Mouse (Mus musculus): ENCODE measurements at regions not wholly inside any gene's neighbourhood (a gene's known extent, or its start where the extent isn't known, plus 50 kb on each side); places are given as distances from the start of the nearest gene placed in this dataset.

DNA sequence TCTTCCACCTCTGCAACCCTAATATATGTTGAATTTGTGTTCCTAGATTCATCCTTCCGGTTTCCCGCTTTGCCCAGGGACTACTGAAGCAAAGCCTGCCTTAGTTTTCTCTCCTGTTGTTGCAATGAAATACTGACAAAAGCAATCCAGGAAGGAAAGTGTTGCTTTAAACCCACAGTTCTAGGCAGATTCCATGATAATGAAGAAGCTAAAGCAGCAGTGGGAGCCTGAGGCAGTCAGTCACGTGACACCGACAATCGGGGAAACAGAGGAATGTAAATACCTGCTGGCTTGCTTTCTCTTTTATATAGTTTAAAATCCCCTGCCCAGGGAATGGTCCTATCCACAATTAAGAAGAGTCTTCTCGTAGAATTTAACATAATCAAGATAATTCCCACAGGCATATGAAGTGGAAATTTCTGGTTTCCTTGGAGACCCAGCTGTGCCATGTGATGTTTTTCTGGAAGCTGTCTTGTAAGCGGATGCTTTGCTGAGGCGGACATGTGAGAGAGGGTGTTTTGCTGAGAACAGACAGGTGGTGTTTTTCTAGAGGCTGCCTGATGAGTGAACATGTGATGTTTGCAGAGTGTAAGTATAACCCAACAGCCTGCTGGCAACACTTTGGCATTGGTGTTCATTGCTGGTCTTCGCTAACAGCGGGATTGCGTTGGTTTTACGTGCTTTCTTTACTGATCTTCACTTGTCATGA is 398.0 kb downstream of the Prim2 start:
- peak; percentile 68 for DNase-seq (ENCODE audit: low read depth, low spot score)

DNA sequence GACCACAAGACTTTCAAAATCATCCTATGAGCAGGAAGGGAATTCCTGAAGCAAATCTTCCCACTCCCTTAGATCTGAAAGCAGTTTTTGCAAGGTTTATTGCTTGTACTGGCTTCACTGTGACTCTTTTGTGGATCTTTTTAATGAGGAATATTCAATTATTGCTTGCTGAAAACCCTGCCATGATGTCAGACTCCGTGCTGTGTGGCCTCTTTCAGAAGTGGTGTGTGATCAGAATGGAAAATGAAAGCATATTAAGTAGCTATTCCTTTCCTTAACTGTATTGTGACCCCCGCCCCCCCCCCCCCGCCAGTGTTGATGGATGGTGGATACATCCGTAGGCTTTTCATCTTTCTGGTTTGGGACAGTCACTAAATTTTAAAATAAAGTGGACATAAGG is 400.4 kb downstream of the Prim2 start:
- no peak for DNase-seq (ENCODE audit: low read depth, low spot score)

DNA sequence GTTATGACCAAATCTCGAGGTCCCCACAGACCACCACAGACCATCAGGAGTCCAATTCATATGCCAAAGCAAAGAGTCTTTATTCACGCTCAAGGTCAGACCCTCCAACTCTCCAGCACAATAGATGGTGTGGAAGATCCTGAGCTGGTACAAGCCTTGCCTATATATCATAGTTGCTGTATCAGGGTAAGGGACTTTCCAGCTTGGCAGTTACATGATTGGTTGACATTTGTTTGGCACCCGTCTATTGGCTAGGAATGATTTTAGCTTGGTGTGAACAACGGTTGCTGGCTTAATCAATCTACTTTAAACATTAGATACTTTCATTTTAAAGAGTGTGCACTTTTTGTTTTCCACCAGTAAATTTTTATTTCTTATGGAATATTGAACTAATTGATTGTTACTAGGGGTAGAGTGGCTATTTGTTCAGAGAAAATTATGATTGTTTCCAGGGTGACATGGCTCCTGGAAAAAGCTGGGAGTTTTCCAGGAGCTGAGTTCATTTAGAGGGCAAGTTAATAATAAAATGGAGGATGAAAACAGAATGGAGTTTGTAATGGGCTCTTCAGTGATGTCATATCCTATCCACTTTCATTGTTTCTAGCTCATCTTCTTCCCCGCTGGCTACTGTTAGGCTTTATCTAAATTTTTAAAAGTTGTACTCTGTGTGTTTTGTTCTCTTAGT is 403.7 kb downstream of the Prim2 start:
- DNase-seq (ENCODE audit: low read depth, low spot score) = no peak

DNA sequence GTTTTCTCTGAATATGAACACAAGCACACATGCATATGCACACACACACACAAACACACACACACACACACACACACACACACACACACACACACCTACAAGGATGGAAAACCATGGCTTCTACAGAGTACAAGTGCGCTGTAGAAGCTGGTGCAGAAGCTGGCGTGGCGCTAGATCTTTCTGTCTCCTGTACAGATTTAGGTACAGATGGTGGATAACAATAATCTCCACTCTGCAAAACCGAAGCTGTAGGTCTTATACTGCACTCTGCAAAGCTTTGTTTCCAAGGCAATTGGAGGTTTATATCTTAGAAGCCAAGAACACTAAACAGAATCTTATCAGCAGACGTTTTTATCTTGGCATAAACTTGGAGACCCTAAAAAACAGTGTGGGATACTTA is 420.1 kb downstream of the Prim2 start:
- no peak for DNase-seq (ENCODE audit: low read depth, low spot score)

DNA sequence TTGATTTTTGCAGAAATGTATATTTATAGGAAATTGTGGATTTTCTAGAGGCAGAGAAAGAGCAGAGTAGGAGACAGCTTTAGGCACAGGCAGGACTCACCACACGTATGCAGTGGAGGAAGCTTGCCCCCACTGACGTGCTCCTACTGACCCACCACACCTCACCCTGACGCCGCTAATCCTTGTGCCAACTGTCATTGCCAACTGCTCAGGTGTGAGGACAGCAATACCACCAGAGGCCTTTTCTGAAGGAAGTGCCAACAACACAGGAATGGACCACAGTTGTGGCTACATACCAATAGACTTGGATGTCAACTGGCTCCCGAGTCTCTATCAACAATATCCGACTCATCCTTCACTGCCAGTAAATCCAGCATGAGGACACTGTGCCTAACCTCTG is 422.5 kb downstream of the Prim2 start:
- no peak for DNase-seq (ENCODE audit: low read depth, low spot score)

DNA sequence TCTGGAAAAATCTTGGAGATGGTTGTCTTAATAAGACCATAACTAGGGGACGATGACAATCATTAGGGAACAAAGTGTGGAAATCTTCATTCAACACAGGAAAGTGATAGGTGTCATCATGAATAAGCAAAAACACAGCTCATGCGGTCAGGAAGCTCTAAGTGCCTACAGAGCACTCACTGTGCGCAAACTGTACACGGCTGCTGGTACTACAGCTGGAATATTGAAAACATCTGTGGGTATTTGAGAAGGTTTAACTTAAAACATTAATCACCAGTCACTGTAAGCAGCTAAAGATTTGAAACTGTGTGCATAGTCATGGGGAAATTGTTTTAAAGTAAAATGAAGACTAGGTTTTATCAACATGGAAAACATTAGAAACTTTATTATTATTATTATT is 424.4 kb downstream of the Prim2 start:
- no peak for DNase-seq (ENCODE audit: low read depth, low spot score)

DNA sequence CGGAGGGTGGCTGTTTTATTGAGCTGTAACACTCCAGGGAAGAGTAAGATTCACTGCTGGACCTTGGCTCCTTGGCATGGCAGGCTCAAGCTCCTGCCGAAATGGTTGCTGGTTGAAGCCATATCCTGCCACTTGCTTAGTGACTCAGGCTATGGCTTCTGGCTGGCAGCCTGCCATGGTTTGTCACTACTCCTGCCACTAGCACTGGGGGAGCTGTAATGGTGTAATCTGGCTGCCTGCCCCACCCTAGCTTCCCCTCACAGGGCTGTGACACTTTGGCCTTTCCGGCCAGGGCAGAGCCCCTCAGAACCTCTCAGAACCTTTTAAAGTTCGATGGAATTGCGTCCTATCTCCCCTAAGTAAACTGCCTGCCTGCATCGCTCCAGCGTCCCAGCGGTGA is 424.9 kb downstream of the Prim2 start:
- DNase-seq (ENCODE audit: low read depth, low spot score) = no peak

DNA sequence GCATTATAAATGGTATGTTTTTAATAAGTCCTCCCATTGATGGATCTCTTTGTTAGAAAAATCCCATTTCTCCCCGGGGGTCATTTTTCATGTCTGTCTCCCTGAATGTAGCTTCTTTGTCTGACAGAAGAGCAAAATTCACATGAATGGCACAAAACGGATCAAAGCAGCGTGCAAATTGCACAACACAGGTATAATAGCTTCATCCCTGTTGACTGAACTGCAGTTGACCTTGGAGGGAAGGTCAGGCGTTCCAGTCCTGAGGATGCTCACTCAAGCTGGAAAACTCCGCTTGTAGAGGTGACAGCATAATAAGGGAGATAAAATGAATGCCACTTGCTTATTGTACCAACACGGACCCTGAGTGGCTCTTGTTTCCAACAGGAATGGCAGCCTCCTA is 446.6 kb downstream of the Prim2 start:
- DNase-seq (ENCODE audit: low read depth, low spot score) = no peak

DNA sequence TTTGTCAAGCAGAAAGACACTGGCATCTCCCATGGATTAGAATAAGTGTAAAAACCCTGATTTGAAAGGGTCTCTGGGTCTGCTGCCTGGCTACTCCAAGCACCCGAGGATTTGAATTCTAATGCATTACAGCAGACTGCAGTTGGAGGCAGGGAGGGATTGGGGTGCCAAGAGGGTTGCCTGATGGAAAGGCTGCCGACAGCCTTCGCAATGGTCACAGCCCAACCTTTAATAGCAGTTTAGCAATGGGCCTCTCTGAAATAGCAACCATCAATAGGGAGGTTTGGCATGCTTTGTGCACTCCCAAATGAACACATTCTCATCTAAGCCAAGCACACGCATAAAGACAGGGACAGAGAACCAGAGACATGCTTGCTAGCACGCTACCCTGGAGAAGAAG is 454.8 kb downstream of the Prim2 start:
- DNase-seq (ENCODE audit: low read depth, low spot score) = no peak

DNA sequence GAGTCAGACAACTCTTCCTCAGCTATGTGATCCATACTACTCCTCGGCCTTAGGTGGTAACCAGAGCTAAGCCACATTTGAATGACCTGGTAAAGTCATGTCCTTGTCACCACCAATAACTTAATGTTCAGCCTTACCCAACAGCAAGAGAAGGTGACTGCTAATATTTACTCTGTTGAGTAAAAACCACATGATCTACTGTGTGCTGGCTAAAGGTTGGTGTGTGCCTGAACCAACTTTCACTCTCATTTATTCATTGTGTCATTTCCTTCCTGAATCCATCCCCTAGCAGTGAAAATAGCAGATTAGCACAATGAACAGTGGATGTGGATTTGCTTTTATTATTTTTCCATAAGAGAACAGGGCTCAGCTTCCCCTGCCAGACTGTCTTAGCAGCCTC is 455.2 kb downstream of the Prim2 start:
- no peak for DNase-seq (ENCODE audit: low read depth, low spot score)

DNA sequence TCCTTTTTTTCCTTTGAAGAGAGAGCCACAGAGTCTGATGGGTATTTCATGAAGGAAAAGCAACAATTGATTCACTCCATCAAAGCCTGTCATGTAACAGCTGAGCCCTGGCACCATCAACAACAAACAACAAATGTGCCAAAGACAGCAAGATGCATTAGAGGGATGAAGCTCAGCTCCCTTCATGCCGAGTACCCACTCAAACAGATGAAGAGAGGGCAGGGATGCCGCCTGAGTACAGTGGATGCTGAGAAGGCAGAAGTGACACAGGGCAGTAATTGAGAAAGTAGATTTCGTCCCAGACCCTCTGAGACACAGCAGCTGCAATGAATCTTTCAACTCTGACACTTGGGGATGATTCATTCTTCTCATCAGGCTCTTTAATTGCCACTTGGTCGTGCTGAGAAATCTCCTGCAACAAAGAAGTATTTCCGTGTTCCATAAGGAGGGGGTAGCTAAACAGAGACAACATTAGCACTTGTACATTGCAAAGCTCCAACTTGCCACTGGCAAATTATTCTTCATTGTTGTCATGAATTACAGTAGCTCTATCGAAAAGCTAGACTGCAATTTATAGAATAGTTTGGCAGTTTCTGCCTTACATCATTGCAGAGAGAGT is 467.9 kb downstream of the Prim2 start:
- no peak for DNase-seq (ENCODE audit: low read depth, low spot score)

DNA sequence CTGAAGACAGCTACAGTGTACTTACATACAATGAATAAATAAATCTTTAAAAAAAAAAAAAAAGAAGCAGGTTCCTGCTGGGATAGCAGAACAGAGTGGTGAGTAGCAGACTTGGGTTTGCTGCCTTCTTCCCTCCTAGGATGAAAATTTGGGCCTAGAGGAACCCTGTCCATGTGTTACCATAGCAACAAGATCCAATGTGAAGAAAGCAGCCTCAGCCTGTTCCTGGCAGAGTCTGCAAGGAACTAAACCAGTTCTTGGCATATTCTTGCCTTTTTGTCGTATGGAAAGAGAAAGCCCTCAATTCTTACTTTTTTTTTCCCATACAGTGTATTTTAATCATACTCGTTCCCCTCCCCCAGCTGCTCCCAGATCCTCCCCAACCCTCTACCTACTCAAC is 474.5 kb downstream of the Prim2 start:
- DNase-seq (ENCODE audit: low read depth, low spot score) = no peak

DNA sequence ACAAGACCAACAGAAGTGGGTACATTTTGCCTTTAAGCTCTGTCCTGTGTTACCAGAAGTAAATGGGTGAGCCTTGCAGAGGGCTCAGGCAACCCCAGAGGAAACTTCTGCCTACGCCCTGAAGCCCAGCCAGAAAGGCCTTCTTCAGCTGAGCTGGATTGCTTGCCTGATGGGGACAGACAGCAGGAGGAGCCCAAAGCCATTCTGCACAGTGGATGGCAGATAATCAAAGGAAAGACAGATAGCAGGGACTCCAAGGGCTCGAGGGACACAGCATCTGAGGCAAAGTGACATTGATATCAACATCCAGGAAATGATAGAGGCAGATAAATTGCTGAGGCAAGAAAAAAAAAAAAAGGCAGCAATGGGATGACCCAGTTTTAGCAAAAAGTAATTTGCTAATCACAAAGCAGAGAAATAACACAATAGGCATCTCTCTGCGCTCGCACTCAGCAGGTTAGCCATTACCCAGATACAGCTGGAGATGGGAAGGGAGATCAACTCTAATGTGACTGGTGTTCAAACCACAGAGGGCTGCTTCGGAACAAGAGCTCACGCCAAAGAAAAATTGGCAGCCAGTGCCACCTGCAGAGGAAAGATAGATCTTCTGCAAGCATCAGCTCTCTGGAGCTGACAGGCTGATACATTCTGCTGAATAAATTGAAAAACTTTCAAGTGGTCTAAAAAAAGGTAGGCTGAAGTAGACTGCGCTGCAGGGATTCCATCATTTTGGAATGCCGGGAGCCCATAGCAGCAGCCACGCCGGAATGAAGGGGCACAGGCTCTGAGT is 494.8 kb downstream of the Prim2 start:
- DNase-seq (ENCODE audit: low read depth, low spot score) = no peak

DNA sequence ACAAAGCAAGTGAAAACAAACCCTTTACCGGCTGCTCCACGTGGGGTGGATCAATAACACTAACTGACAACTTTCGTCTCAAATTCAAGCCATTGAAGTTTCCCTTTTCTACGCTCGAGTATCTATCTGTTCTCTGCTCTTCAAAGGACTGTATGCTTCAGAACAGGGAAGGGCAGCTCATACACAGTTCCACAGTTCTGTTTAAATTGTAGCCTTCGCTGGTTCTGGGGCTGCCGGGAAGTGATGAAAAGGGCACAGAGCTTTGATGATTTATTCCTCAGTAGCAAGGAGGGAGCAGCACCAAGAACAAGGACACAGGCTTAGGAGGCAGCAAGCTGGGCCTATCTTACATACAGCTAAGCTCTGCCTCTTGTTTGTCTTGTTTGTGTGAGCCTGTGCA is 532.6 kb downstream of the Prim2 start:
- DNase-seq (ENCODE audit: low read depth, low spot score) = peak; percentile 3

DNA sequence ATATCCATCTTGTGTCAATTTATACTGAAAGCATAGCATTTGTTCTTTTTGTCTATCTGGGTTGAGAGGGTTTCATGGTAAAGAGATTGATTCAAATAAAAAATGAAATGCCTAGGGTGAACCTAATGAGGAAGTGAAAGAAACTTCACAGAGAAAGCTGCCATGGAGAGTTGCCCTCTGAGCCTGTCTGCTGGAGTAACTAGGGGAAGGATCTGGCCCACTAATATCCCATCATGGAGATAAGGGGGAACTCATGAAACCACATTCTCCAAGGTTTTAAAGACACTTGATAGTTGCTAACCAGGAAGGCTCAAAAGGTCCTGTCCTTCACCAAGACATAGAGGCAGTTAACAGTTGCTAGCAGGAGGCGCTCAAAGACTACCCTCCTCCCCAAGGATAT is 539.2 kb downstream of the Prim2 start:
- DNase-seq (ENCODE audit: low read depth, low spot score) = no peak

DNA sequence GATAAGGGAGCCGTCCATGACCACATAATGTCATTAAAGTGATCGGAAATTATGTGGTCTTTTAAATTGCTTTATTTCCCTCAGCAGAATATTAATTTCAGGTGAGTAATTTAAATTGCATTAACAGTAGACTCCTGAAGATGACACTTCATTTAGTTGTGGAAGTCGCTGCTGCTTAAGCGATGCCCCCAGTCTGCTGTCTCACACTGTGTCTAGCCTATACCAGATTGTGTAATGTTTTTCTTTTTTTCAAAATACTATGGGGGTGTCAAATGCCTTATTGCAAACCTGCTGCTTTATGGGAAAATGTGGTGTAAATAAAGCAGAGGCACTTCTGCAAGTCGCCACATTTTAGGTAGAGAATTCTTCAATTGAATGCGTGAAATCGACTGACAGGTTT is 544.5 kb downstream of the Prim2 start:
- DNase-seq (ENCODE audit: low read depth, low spot score) = no peak

DNA sequence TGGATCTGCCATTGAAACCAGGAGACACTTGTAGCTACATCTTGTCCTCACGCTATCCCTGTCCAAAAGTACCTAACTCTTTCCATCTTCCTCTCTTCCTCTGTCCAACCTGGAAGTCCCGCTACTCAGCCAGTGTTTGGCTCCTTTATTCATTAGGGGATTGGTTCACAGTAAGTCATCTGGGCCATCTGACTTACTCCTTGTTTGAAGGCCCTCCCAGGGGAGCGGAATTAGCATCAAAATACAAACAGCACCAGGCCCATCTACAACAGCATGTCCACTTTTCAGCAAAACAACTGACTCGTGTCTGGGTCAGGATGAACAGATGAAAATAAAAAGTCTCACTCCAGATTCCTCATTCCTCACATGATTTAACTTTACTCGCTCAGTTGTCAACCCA is 559.2 kb upstream of the Gm5415 start:
- peak; percentile 86 for DNase-seq (ENCODE audit: low read depth, low spot score)

DNA sequence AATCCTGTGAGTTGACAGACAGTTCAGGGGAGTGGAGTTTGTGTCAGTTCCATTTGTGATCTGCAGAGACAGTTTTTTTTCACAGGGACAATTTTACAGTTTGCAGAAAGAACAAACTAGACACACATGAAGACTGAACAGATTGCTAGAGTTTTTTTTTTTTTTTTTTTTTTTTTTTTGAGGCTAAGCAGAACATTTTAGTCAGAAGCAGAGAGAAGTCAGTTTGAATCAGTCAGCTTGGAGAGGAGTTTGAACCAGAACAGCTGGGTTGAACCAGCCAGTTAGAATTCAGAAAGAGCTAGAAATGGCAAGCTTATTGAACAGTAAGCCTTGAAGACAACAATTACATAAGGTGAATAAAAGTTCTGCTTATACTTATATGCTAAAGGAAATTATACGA is 557.2 kb upstream of the Gm5415 start:
- DNase-seq (ENCODE audit: low read depth, low spot score) = no peak

DNA sequence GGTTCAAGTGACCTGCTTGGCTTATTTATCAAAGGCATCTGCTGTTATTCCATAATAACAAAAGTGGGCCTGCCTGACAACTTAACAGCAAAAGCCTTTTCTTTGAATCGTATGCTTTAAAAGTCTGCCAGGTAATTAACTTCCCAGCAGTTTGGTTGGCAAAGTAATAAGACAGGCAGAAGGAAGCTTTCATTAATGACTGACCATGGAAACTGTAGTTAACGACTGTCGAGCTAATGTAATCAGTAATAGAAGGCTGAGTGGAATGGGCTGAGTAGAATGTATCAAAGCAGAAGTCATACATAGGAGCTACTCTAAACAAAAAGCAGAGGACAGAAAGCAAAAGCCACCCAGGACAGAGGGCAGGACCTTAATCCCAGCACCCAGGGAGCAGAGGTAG is 551.0 kb upstream of the Gm5415 start:
- DNase-seq (ENCODE audit: low read depth, low spot score) = no peak

DNA sequence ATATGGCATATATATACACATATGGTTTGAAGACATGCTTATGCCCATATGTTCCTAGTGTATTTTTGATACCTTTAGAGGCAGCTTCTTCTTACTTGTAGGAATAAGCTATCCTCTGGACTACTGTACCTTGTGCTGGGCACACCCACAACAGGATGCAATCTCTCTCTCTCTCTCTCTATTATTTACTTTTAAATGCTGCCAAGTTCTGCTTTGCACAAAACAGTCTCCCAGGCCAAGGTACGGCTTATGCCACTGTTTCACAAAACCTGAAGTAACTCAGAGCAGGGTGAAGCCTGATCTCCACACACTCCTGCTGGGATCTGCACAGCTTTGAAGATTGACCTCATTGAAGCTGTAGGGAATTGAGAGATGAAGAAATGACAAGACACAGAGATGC is 549.8 kb upstream of the Gm5415 start:
- no peak for DNase-seq (ENCODE audit: low read depth, low spot score)

DNA sequence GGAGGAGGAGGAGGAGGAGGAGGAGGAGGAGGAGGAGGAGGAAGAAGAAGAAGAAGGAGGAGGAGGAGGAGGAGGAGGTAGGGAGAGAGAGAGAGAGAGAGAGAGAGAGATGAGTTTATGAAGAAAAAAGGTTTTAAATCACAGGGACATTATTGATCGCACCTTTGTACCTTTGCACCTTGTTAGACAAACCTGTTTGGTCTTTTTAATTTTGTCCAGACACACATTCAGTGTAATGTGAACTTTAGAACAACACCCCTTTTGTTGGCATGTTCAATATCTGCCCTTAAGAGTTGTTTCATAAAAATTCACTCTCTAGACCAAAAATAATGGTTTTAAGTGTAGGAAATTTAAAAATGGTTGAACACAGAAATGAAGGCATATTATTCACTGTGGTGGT is 527.5 kb upstream of the Gm5415 start:
- DNase-seq (ENCODE audit: low read depth, low spot score) = no peak

DNA sequence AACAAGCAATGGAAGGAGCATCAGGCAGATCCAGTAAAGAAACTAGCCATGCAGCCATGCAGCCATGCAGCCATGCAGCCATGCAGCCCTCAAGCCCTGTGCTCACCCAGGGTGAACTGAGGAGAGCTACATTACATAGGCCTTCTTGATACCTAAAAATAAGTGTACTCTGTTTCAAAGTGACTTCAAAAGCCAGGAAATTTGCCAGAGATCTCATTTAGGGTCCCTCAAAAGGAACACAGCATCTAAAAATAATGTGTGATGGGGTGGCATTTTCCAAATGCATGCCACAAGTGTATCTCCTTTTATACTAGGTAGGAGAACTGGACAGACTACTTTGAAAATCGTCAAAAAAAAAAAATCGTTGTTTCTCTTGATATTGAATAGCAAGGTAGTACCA is 510.9 kb upstream of the Gm5415 start:
- DNase-seq (ENCODE audit: low read depth, low spot score) = no peak

All from R1 (cell line).